Mouse (Mus musculus) kidney, postnatal 25 days (tissue): ENCODE data around the gene Kmt5b.

Experiments used
- DNase-seq, 2 experiments: peaks; one replicate each; pipeline ENCODE4 v3.0.0; 2021; ENCODE audit warnings: mixed read lengths in 2 of 2

The Kmt5b gene

GRCm38 (mm10) chr19:3767276-3767780, at the start of gene Kmt5b:
Gene Kmt5b (plus strand): TSS chr19:3767421.
- DNase-seq = peak; percentile 45 to 75

DNA sequence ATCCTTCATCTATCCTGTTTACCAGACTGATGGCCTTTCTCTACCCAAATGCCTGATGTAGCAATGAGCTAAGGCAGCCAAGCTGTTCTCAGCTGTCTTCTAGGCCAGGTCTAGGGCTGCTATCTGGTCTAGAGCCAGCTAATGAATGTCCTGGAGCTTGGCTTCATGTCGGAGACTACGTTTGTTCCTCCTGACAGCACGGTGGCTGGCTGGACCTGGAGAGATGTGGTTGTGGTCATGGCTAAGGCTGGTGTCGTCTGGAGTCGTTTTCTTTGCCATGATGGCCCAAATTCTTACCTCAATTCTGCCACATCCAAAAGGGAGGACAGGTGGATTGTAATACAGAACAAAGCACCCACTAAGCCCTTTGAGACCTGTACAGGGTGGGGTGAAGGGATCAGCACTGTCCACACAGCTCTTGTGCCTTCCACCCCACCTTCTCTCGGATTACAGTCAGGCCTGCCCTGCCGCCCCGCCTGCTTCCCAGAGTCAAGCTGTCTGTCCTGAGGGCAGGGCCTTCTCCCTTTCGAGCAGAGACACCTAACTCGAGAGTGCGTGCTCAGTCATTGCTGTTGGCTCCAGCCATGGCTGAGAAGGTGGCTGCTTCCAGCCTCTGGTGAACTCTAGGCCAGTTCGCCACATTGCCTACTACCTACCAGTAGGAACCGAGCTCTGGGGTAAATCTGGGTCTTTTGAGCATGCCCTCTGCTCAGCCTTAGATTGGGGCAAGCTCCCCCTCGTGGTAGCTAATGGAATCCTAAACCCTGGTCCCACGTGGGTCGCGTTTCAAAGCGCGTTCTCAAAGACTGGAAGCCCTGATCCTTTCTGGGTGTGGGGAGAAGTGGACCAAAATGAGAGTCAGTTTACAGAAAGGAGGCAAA, 48.5 kb upstream of the Kmt5b start:
- DNase-seq = peak; percentile 73 to 76

DNA sequence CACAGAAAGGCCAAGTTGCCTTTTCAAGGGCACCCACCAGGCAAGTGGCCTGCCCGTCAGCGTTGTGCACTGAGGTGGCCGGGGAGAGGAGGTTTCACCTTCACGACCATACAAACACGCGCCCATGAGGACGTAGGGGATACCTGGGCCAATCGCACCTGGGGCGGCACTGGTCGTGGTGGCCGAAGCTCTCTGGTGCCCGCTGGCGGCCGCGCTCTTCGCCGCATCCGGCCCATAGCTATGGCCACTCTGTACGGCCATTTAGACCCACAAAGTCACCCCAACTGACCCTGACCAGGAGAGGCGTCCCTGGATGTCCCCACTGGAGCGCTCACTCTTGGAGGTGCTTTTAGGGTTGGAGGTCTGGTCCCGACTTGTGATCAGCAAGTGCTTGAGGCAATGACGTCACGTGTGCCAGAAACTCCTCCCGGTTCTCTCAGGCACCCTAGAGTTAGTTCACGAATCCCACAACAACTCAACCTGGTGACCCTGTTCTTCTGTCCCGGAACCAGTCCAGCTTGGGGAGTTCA, 47.8 kb upstream of the Kmt5b start:
- peak; percentile 76 to 87 for DNase-seq

GRCm38 (mm10) chr19:3723170-3723569, 44.1 kb upstream of the Kmt5b start:
- no peak for DNase-seq

DNA sequence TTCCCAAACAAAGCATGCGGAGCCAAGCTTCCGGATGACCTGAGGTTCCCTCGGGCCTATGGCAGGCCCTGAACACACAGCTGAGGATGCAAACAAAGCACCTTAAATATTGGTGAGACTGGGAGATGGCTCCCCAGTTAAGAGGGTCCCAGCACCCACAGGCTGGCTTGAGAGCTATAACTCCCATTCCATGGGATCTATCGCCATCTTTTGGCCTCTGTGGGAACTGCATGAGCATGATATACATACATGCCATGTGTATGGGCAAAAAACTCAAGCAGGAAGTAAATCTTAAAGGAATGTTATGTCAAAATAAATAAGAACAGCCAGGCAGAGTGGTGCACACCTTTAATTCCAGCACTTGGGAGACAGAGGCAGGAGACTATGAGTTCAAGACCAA, 43.3 kb upstream of the Kmt5b start:
- peak in 1 of 2 experiments; percentile 64 for DNase-seq

GRCm38 (mm10) chr19:3724779-3725178, 42.4 kb upstream of the Kmt5b start:
- peak; percentile 78 to 92 for DNase-seq

- DNase-seq = no peak
Measured at GRCm38 (mm10) chr19:3728901-3729300, 38.3 kb upstream of the Kmt5b start.

- no peak for DNase-seq
Measured at GRCm38 (mm10) chr19:3730781-3731646, 36.2 kb upstream of the Kmt5b start.

DNA sequence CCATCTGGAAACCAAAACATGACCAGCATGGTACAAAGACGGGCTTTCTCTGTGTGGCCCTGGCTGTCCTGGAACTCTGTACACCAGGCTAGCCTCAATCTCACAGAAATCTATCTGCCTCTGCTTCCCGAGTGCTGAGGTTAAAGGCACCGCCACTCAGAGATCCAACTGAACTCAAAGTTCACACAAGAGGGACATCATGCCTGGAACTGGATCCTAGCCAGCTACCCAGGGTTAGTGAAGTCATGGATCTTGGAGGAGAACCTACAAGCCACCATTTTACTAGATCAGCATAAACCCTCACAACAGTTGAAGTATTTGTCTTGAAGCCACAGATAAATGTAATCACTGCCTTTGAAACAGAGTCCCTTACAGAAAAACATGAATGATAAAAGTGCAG, 31.2 kb upstream of the Kmt5b start:
- DNase-seq = peak in 1 of 2 experiments; percentile 34

DNA sequence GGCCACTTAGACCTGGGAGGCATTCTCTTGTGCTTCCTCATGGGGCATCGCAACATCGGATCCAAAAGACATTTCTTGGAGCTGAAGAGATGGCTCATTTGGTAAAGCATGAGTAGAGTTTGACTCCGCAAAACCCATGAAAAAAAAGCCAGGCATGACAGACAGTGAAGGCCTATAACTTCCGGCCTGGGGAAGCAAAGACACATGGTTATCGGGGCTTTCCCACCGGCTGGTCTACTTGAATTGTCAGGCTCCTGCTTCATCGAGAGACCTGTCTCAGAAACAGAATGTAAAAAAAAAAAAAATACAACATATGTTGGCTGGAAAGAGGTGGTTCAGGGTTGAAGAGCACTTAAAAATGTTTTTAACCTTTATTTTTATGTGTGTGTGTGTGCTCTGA, 27.6 kb upstream of the Kmt5b start:
- no peak for DNase-seq

DNA sequence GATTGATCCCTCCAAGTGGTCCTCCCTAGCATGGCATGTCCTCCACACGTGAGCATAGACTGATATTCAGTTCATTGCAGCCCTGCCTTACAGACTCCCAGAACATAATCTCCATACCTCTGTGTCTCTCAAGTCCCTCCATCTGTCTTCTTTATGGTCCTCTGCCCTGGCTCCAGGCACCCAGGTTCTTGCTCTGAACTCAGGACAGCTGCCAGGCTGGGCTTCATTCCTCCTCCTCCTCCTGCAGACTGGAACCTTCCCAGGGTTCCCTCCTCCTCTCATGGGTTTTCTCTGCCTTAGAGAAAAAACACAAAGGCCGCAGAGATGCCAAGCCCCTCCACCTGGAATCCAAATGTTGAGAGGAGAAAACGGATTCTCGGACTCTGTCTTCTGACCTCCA, 24.5 kb upstream of the Kmt5b start:
- DNase-seq = no peak

GRCm38 (mm10) chr19:3743362-3743761, 23.9 kb upstream of the Kmt5b start:
- DNase-seq = no peak

DNA sequence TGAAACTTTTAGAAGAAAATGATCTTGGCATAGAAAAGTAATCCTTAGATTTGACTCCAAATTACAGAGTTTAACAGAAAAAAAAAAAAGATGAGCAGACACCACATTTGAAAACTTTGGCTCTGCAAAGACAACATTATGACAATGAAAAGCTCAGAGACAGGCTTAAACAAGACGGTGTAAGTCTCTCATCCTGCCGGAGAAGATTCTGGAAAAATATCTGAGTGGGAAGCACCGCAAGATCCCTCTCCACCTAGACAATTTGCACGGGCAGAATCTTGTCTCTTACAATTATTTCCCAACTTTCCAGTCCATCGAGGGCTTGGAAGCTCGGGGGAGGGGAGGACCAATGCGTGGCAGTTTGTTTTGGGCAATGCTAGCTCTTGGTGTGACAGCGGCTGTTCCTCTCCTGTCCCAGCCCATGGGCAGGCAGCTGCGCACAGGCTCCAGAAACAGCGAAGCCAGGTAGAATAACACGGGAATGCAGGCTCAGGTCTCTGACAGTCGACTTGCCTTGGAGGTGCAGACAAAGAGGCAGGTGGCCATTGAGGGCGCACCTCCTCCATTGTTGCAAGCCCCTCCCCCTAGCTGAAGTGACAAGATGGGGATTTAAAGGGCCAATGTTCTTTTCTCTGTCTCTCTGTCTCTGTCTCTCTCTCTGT, 23.2 kb upstream of the Kmt5b start:
- DNase-seq = peak; percentile 67 to 72

- DNase-seq = no peak
Measured at GRCm38 (mm10) chr19:3752621-3753239, 14.5 kb upstream of the Kmt5b start.

- DNase-seq = no peak
Measured at GRCm38 (mm10) chr19:3753240-3753633, 14.0 kb upstream of the Kmt5b start.

DNA sequence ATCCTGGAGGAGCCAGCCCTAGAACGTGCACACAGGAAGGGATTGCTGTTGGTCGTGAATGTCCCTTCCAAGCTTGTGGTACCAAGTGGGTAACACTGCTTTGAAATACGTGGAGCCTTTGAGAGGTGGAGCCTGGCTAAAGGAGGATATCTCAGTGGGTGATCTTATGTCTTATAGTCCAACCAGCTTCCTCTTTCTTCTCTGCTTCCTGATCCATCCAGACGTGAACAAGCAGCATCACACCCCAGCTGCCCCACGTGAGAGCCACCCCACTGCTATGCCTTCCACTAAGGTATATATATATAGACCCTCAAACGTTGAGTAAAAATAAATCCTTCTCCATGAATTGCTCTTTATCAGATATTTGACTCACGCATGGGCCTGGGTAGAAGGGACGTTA, 13.5 kb upstream of the Kmt5b start:
- DNase-seq = no peak

DNA sequence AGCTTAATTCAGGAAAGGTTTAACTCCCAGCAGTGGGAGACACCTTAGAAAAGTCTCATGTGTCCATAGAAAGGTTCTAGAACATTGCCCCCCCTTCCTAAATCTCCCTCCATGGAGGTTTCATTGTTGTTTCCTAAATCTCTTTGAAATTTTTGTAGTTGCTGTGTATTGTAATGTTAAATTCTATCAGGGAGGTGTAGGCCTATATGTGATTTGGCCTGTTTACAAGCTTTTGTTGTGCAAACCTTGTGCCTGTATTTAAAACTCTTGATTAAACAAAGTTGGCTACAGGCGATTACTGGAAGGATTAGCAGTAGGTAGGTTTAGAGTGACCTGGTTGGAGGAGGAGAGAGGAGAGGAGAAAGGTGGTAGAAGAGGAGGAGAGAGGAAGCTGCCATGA, 9.4 kb upstream of the Kmt5b start:
- DNase-seq = no peak

DNA sequence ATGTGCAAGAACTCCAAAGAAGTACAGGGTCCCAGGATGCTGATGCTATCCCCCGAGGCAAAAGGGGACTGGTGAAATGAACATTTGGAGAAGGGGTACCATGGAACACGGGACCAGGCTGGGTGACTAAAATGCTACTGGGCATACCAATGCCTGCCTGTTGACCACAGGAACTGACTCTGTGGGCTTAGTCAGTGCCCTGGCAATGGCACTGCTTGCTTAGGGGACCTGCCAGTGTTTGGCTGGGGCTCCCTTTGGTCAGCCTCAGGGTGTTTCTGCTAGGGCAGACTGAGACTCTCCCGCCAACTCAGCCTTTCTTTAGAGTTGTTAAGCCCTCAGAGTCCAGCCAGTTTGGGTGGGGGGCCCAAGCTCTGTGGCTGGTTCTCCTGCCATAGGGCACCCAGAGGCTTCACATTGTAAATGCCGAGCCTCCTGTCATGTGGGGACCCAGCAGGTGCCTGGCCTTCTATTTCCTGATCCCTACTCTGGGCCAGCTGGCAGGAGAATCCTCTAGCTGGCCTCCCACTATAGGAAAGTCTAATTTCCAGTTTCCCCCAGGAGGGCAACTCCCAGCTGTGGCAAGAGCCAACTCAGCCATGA, 1.9 kb upstream of the Kmt5b start:
- DNase-seq = no peak

GRCm38 (mm10) chr19:3766378-3766777, 843 bp upstream of the Kmt5b start:
- DNase-seq = no peak

GRCm38 (mm10) chr19:3767781-3768696, 818 bp downstream of the Kmt5b start:
- DNase-seq = peak; percentile 88 to 93
